Mouse (Mus musculus) inflammation-experienced regulatory T-cells, adult 16 weeks (primary cell): ENCODE measurements around the gene Dnajc16. TPM values are rescaled to one million over a fixed set of nuclear protein-coding genes. Genes with fewer than 3 reads are reported as not detected.

Experiments
- polyA plus RNA-seq: library from polyadenylated mRNA; unstranded; fragments of 100-300 nt; shearing (Covaris generic); gene quantifications from one replicate; pipeline ENCODE4 v1.2.1, GENCODE M21; 2017

The Dnajc16 gene
- 6.4 TPM for polyA plus RNA-seq

GRCm38 (mm10) chr4:141790524-141790990, at the start of gene Dnajc16:
Dnajc16 (minus strand) TSS chr4:141790931.

DNA sequence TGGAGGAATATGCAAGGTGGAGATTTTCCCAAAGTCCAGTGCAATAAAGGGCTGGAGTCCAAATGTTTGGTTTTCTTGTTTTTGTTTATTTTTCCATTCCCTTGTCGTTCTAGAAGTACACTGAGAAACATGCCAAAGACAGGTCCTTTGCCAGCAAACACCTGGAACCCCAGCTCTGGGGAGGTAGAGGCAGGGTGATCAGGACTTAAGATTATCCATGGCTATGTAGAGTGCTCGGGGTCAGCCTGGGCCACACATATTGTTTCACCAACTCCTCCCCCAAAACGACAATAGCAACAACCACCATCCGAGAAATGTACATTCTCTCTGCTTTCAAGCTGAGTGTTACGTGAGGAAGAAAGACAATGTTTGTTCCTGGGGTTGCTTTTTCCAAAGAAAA, 35.3 kb upstream of the Dnajc16 start, which contains the start of gene Cela2a:
Gene Cela2a, minus strand, starts transcription at position 101 of the 400 bp plus-strand sequence.

GRCm38 (mm10) chr4:141793282-141794151, 2.8 kb upstream of the Dnajc16 start, which contains the start of gene Casp9:
Casp9 (plus strand) TSS chr4:141793612.

DNA sequence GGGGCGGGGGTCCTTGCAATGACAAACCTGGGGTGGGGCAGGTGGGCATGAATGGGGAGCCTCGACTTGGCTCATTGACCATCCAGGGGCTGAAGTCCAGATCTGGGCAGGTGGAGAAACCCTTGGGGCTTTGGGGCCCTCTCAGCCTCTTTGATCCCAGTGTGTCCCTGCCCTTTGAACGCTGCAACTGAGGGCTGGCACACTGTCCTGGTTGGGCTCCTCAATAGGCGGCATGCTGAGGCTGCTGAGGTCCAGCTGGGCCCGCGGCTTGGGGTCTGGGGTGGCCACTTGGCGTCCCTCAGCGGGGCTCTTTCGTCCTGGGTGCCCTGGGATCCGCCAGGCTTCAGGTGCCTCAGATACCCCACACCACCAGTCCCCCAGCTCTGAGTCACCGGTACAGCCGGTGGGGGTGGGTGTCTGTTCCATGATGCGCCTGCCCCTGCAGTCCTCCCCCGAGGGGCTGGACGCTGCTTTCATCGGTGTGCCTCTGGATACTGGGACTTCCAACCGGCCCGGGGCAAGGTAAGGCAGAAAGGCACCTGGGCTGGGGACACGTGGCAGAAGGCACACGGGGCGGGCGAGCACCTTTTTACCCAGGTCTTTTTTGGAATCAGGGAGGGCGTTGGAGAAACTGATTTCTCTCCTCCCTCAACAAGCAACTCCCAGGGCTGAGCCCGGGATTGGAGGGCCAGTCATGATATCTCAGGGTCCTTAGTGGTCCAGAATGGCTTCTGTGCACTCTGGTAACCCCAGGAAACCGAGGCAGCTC, 44.0 kb downstream of the Dnajc16 start, which contains the start of gene Agmat:
Gene Agmat, plus strand, starts transcription at position 95 of the 769 bp plus-strand sequence.

DNA sequence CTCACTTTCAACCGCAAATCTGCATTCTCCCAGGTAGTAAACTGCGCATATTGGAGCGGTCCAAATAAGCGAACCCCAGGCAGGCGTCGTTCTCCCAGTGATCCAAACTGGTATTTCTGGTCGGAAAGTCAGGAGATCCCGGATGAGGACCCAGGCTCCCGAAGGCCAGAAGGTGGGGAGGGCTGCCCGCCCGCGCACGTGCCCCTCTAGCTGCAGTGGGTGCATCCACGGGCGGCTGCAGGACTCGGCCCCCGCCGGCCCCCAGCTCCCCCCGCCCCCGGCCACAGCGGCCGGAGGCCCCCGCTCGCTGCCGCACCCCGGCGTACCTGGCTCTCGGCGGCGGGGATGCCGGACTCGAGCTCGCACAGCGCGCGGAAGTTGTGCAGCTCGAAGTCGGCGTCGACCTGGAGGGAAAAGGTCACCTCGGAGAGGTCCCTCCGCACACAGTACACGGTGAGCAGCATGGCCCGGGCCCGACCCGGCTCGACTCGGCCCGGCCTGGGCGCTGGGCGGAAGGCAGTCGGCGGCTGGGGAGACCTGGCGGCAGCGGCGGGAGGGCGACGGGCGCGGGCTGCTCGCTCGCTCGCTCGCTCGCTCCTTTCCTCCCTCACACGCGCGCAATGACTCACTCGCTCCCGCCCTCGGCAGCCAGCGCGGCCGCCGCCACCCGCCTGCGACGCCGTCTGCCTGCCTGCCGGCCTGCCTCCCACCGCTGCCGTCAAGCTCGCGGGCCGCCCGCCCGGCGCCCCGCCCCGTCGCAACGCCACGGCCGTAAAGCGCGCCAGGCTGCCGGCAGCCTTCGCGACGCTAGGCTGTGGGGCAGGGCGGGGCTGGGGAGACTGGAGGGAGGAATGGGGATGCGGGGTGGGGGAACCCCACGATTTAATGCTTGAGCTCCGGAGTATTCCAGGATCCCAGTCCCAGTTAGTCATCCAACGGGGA, 67.7 kb downstream of the Dnajc16 start, which contains the start of gene Ddi2:
Gene Ddi2, minus strand, starts transcription at position 689 of the 942 bp plus-strand sequence.

Other genes with a start within 250 kb of the Dnajc16 start
- gene Fblim1, start 184.8 kb downstream of the Dnajc16 start, polyA plus RNA-seq, result 0.29 TPM
- gene Tmem82, start 172.3 kb downstream of the Dnajc16 start, polyA plus RNA-seq, result 0.57 TPM
- not detected for gene Slc25a34, start 167.1 kb downstream of the Dnajc16 start, polyA plus RNA-seq
- 3.9 TPM for gene Plekhm2, start 126.0 kb downstream of the Dnajc16 start, polyA plus RNA-seq
- 0.17 TPM for gene Rsc1a1, start 105.3 kb downstream of the Dnajc16 start, polyA plus RNA-seq
- gene Ddi2, start 67.5 kb downstream of the Dnajc16 start, polyA plus RNA-seq, result 6.3 TPM
- gene Agmat, start 44.3 kb downstream of the Dnajc16 start, polyA plus RNA-seq, result not detected
- 23.9 TPM for gene Casp9, start 2.7 kb upstream of the Dnajc16 start, polyA plus RNA-seq
- not detected for gene Cela2a, start 35.2 kb upstream of the Dnajc16 start, polyA plus RNA-seq
- gene Ctrc, start 55.4 kb upstream of the Dnajc16 start, polyA plus RNA-seq, result not detected
- 21.0 TPM for gene Efhd2, start 84.0 kb upstream of the Dnajc16 start, polyA plus RNA-seq
- 0.49 TPM for gene Fhad1, start 224.2 kb upstream of the Dnajc16 start, polyA plus RNA-seq